Mouse (Mus musculus) E14TG2a.4 (cell line): ENCODE measurements around the gene Pabpc6.

ENCODE experiments used
- H3K27me3 ChIP-seq: 2 replicates; pipeline ENCODE4 v1.6.1; 2014; ENCODE audit warnings: low read length, control low read depth; ENCODE audit not compliant: insufficient read depth
- H3K36me3 ChIP-seq: 2 replicates; pipeline ENCODE4 v1.6.1; 2014; ENCODE audit warnings: low read length, control low read depth; ENCODE audit not compliant: insufficient read depth
- H3K4me1 ChIP-seq: replicated peaks from 2 replicates; pipeline ENCODE4 v1.6.1; 2014; ENCODE audit warnings: low read depth, low read length, control low read depth
- H3K4me3 ChIP-seq: replicated peaks from 2 replicates; pipeline ENCODE4 v1.5.1; 2014; ENCODE audit warnings: mild to moderate bottlenecking, low read length
- H3K9me3 ChIP-seq: 2 replicates; pipeline ENCODE4 v1.6.1; 2014; ENCODE audit warnings: low read length, control low read depth
- CTCF ChIP-seq: conservative IDR thresholded peaks from 2 replicates; pipeline ENCODE4 v1.5.1; 2014; ENCODE audit warnings: low read length
- NANOG ChIP-seq: IDR thresholded peaks from 2 replicates; pipeline ENCODE4 v1.6.1; 2014; ENCODE audit warnings: borderline replicate concordance, low read length, mixed read lengths
- POU5F1 ChIP-seq: IDR thresholded peaks from 2 replicates; pipeline ENCODE4 v1.6.1; 2014; ENCODE audit warnings: low read length, borderline replicate concordance

The Pabpc6 gene

DNA sequence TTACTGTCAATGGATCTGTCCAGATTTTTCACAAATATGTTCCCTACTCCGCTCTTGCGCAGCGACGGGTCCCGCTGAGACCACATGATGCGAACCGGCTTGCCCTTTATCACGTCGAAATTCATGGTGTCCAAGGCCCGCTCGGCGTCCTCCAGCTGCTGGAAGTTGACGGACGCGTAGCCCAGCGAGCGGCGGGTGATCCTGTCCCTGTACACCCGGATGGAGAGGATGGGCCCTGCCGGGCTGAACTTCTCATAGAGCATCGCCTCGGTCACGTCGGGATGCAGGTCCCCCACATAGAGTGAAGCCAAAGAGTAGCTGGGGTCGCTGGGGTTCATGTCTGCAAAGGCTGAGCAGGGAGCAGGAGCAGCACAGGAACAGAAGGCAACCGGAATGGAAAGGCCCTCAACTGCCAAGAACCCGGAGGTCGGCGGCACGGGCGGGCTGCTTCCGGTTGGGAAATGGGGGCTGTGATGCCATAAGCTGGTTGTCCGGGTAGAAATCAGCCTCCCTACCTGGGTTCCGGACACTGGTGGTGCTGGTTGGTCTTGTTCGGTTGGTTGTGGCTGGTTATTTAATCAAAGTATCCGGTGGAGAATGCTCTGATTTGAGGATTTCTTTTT is at the start of gene Pabpc6:
Gene Pabpc6 (minus strand): TSS at position 435 of the 623 bp plus-strand sequence.
- Histone ChIP-seq H3K27me3 (peaks cover 7% of the 10 kb centered on the region; the same call in 1 of the 2 replicates), H3K4me3 (peak within 1 kb of the TSS; percentile 71), H3K36me3 (no peaks in the 10 kb centered on the region), H3K9me3 (no peaks in the 10 kb centered on the region), H3K4me1 (no peaks in the 10 kb centered on the region; the same call in 1 of the 2 replicates)
- TF ChIP-seq CTCF: no peak
- no peak for TF ChIP-seq POU5F1
- TF ChIP-seq NANOG: no peak

DNA sequence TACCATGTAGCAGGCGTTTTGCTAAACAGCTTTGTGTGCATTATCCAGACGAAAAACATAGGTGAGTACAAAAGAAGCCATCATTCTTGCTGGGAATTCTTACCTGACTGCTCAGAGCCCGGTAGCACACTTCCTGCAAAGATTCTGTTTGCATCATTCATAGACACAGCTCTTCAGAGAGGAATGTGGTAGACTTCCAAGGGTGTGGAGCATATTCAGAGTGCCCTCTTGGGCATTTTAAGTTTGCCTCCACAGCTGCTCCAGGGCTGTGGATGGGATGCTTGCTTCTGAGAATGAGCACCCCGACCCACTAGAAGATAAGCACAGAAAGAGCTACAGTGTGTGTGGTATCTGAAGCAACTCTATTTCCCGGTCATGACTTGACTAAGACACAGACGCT is 41.4 kb upstream of the Pabpc6 start:
- Histone ChIP-seq H3K9me3 (no peaks in the 10 kb centered on the region), H3K27me3 (no peaks in the 10 kb centered on the region), H3K36me3 (no peaks in the 10 kb centered on the region), H3K4me3 (no peak overlapping the region), H3K4me1 (no peaks in the 10 kb centered on the region)
- TF ChIP-seq CTCF: no peak
- TF ChIP-seq NANOG: no peak
- no peak for TF ChIP-seq POU5F1

DNA sequence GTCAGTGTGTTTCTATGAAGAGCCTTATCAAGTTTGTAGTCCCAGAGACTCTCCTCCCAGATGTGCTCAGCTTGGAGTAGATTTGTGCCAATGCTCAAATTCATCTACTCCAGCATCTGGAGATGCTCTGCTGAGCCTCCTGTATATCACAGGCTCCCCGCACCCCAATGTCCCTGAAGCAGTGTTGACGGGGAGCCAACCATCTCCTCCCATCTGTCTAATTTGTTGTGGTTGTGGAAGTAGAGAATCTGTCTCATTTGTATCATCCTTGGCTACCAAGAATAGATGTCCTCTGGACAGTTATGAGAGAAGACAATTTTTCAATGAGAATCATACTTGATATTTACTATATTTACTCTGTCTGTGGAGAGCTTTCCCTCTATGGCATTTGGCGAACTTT is 39.4 kb upstream of the Pabpc6 start:
- Histone ChIP-seq H3K36me3 (no peaks in the 10 kb centered on the region), H3K9me3 (no peaks in the 10 kb centered on the region), H3K27me3 (no peaks in the 10 kb centered on the region), H3K4me1 (no peaks in the 10 kb centered on the region), H3K4me3 (no peak overlapping the region)
- no peak for TF ChIP-seq CTCF
- no peak for TF ChIP-seq NANOG
- no peak for TF ChIP-seq POU5F1

DNA sequence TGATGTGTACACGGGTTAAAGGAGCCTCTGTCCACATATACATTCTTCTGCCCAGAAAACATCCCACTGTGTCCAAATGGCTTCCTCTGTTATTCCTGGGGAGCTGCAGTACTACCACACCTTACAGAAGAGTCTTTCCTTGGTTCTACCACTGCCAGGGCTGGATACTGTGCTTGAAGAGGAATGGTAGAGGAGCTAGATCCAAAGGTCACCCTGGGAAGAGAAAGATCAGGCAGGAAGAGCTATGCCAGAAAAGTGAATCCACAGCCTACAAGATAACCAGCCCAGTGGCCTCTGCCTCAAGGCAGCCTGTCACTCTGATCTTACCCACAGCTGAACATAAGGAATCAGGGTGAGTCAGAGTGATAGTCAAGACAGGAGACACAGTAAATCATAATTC is 37.8 kb upstream of the Pabpc6 start:
- Histone ChIP-seq H3K36me3 (no peaks in the 10 kb centered on the region), H3K4me3 (no peak overlapping the region), H3K27me3 (no peaks in the 10 kb centered on the region), H3K4me1 (no peaks in the 10 kb centered on the region), H3K9me3 (no peaks in the 10 kb centered on the region)
- TF ChIP-seq POU5F1 (no peak), CTCF (no peak), NANOG (no peak)

DNA sequence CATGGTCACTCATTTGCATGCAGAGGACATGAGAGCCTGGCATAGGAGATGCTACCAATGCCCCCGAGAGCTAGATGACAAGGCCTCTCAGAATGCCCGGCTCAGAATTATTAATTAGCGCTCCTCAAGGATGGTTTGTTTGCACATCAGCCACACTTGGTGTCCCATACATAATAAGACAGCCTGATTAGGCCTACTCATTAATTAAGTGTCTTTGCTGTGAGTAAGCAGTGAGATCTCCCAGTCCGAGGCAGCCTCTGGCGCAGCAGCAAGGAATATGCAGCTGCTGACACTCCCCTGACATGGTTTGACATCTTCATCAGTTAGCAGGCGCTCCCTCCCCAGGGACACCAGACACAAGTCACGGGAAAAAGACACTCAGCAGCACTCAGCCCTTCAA is 28.2 kb upstream of the Pabpc6 start:
- Histone ChIP-seq H3K9me3 (peaks cover 7% of the 10 kb centered on the region; the same call in 1 of the 2 replicates), H3K36me3 (no peaks in the 10 kb centered on the region), H3K4me1 (no peaks in the 10 kb centered on the region), H3K27me3 (no peaks in the 10 kb centered on the region), H3K4me3 (no peak overlapping the region)
- TF ChIP-seq NANOG: no peak
- no peak for TF ChIP-seq POU5F1
- TF ChIP-seq CTCF: no peak

DNA sequence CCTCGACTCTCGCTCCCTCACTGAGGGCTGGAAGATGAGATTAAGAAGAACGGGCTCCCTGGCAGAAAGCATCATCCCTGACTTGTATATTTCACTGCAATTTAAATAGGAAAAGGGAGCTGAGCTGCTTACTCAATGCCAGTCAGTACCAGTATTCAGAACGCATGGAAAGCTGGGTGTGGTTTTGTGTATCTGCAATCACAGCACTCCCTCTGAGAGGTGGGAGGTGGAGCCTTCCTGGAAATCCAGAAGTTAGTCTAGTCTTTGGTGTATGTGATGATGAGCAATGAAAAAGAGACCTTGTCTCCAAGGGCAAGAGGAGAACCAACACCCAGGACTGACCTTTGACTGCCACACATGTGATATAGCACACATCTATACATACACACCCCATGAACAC is 21.7 kb upstream of the Pabpc6 start:
- Histone ChIP-seq H3K27me3 (no peaks in the 10 kb centered on the region), H3K4me3 (no peak overlapping the region), H3K9me3 (no peaks in the 10 kb centered on the region), H3K36me3 (no peaks in the 10 kb centered on the region), H3K4me1 (peaks cover 16% of the 10 kb centered on the region)
- TF ChIP-seq CTCF (no peak), NANOG (no peak; the same call in 1 of the 2 replicates), POU5F1 (no peak)

DNA sequence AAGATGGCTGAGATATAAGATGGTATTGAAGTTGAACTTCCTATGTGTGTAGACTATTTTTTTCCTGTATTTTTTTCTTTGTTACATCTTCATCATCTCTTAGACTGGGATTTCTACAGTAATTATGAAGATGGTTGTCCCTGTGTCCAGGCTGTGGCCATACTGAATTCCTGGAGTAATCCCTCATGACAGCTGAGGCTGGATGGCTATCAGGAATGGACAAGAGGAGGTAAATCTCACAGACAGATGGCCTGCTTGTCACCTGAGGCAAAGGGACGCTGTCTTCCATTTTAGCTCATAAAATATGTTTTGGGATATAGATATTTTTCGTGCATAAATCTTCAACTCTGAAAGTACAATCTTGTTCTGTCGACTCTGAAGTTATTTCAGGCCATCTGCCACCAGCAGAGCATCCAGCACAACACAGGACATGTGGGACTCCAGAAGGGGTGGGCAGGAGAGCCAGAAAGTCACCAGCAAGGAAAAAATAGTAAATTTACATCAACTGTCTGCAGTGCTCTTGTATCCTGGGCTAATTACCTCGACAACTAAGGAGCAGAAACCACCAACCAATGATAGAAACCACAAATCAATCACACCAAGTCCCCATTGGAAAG is 14.1 kb upstream of the Pabpc6 start:
- no peak overlapping the region for H3K4me3 ChIP-seq
- TF ChIP-seq POU5F1 (no peak), CTCF (no peak), NANOG (no peak)
- H3K36me3 ChIP-seq: no peaks in the 10 kb centered on the region
- H3K4me1 ChIP-seq: no peaks in the 10 kb centered on the region
- 0 out of 2 replicates have a peak, but pooled peaks cover 3% of the 10 kb centered on the region for H3K27me3 ChIP-seq
- H3K9me3 ChIP-seq: no peaks in the 10 kb centered on the region

DNA sequence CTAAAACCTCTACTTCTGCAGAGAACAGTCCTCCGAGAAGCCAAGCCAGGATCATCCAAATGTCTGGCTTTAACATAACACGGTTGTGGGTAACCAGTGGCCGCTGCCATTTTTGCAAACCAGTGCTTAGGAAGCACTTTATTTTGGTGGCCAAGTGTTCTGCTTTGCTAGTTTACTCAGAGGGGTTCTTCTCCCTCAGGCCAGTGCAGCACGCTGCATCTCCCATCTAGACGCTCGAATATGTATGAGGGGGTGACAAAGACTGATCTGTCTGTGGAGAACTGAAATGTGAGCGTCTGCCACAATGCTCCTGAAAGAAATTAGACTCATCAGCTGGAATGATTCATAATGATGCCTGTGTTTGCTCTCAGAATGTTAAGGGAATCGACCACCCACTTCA is 11.2 kb upstream of the Pabpc6 start:
- Histone ChIP-seq H3K4me1 (0 out of 2 replicates have a peak, but pooled peaks cover 2% of the 10 kb centered on the region), H3K27me3 (0 out of 2 replicates have a peak, but pooled peaks cover 5% of the 10 kb centered on the region), H3K9me3 (no peaks in the 10 kb centered on the region), H3K4me3 (no peak overlapping the region), H3K36me3 (no peaks in the 10 kb centered on the region)
- TF ChIP-seq POU5F1: no peak
- TF ChIP-seq NANOG: no peak
- TF ChIP-seq CTCF: no peak
